Mouse (Mus musculus): Measurements from ENCODE around the gene Doc2a.

- TF ChIP-seq CTCF (IDR thresholded peaks at IDR 0.05; ENCODE audit: insufficient read depth, low read length): no peak
- TF ChIP-seq POLR2A (IDR thresholded peaks at IDR 0.05; ENCODE audit: borderline replicate concordance, extremely low read depth, low read depth, low read length): no peak
Observed at GRCm38 (mm10) chr7:126850161-126850560, 2.9 kb downstream of the Doc2a start.

All from lung, adult 2 months (tissue).